Mouse (Mus musculus): ENCODE measurements around the gene Fn3krp. TPM values are rescaled to one million over a fixed set of nuclear protein-coding genes. Genes with fewer than 3 reads are reported as not detected.

Fn3krp gene
- total and polyA plus RNA-seq, 2 experiments from 2014 or later: 4.8 to 7.0 TPM

DNA sequence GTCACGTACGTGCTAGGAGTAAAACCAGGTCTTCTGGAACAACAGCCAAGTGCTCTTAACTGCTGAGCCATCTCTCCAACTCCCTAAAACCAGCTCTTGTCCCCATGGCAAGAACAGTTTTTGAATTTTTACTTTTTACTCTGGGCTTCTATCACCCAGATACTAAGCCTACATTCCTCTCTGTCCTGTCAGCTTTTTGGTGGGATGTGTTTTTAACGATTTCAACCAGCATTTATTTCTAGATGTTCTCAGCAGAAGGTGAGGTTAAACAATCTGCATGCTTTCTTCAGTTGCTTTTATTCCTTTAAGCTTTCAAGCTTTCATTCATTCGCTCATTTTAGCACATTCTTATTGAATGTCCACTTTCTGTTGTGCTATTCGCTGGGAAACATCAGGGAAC lies 3.2 kb upstream of the Fn3krp start:
- Histone ChIP-seq H3K4me3 (ENCODE audit: low read depth, low read length) (no peak overlapping the region), H3K27me3 (ENCODE audit: control insufficient read depth, insufficient read depth, low read length) (no peaks in the 10 kb centered on the region), H3K36me3 (replicated peaks; ENCODE audit: control insufficient read depth, insufficient read depth, low read length) (no peaks in the 10 kb centered on the region), H3K27ac (ENCODE audit: low read depth) (no peak overlapping the region), H3K4me1 (ENCODE audit: control insufficient read depth, insufficient read depth) (peaks cover 17% of the 10 kb centered on the region), H3K4me2 (ENCODE audit: low read depth, low read length) (no peak overlapping the region), H3K9ac (replicated peaks; ENCODE audit: low read depth, low read length) (no peak overlapping the region), H3K9me3 (replicated peaks; ENCODE audit: control insufficient read depth, low read length) (no peaks in the 10 kb centered on the region)
- TF ChIP-seq CTCF (IDR thresholded peaks at IDR 0.05; ENCODE audit: low read depth) (no peak), EP300 (IDR thresholded peaks at IDR 0.05; ENCODE audit: low read depth) (no peak)
- no peak for ATAC-seq (ENCODE audit: insufficient read depth, low read depth)
- 66% methylated on average over 5 of the region's 5 CpGs for WGBS
- DNase-seq (ENCODE audit: low spot score): no peak

DNA sequence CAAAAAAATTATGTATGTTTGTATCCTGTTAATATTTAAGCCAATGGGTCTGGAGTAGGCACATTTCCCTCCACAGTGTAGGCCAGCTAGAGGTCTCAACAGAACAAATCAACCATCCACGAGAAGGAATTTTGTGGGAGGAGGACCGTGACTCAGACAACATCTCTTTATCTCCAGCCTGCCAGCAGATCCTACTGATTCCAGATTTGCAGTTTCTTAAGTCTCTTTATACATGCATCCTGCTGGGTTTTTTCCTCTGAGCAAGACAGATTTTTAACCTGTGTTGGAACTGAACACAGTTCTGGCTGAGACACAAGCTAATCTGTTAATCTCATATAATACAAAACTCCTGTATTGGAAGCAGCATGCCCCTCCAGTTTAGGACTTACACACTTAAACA lies 2.3 kb upstream of the Fn3krp start:
- no peak overlapping the region for H3K4me3 ChIP-seq (ENCODE audit: low read depth, low read length)
- no peak overlapping the region for H3K9ac ChIP-seq (replicated peaks; ENCODE audit: low read depth, low read length)
- DNase-seq (ENCODE audit: low spot score): no peak
- H3K4me1 ChIP-seq (ENCODE audit: control insufficient read depth, insufficient read depth): peaks cover 17% of the 10 kb centered on the region
- H3K9me3 ChIP-seq (replicated peaks; ENCODE audit: control insufficient read depth, low read length): no peaks in the 10 kb centered on the region
- no peak overlapping the region for H3K4me2 ChIP-seq (ENCODE audit: low read depth, low read length)
- H3K36me3 ChIP-seq (replicated peaks; ENCODE audit: control insufficient read depth, insufficient read depth, low read length): no peaks in the 10 kb centered on the region
- no peaks in the 10 kb centered on the region for H3K27me3 ChIP-seq (ENCODE audit: control insufficient read depth, insufficient read depth, low read length)
- TF ChIP-seq EP300 (IDR thresholded peaks at IDR 0.05; ENCODE audit: low read depth) (no peak), CTCF (IDR thresholded peaks at IDR 0.05; ENCODE audit: low read depth) (no peak)
- ATAC-seq (ENCODE audit: insufficient read depth, low read depth): no peak
- 52% methylated on average over 2 of the region's 2 CpGs for WGBS
- H3K27ac ChIP-seq (ENCODE audit: low read depth): no peak overlapping the region

DNA sequence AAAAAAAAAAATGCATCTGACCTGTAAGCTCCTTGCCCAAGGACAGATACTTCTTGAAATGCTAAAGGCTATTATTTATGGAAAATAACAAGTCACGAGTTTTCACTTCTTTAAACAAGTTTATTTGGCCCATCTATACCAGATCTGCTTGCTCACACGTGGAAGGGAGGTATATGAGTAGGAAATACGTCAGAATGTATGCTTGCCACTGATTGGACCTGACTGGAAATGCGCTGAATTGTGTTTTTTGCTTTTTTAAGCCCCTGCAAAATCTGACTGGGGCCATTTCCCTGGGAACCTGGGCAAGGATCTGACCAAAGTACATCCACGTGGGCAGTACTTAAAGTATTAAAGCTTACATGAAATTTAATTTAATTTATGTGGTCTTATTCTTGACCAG lies 822 bp upstream of the Fn3krp start:
- Histone ChIP-seq H3K27me3 (ENCODE audit: control insufficient read depth, insufficient read depth, low read length) (no peaks in the 10 kb centered on the region), H3K36me3 (replicated peaks; ENCODE audit: control insufficient read depth, insufficient read depth, low read length) (peaks cover 2% of the 10 kb centered on the region; the same call in 1 of the 2 replicates), H3K27ac (ENCODE audit: low read depth) (no peak overlapping the region), H3K4me1 (ENCODE audit: control insufficient read depth, insufficient read depth) (peaks cover 11% of the 10 kb centered on the region), H3K9ac (replicated peaks; ENCODE audit: low read depth, low read length) (no peak overlapping the region), H3K4me3 (ENCODE audit: low read depth, low read length) (peak overlapping the region; percentile 68; the same call in 1 of the 2 replicates), H3K4me2 (ENCODE audit: low read depth, low read length) (peak overlapping the region; percentile 86; the same call in 1 of the 2 replicates), H3K9me3 (replicated peaks; ENCODE audit: control insufficient read depth, low read length) (no peaks in the 10 kb centered on the region)
- DNase-seq (ENCODE audit: low spot score) (no peak), ATAC-seq (ENCODE audit: insufficient read depth, low read depth) (no peak)
- WGBS: 55% methylated on average over 5 of the region's 5 CpGs
- TF ChIP-seq CTCF (IDR thresholded peaks at IDR 0.05; ENCODE audit: low read depth) (no peak), EP300 (IDR thresholded peaks at IDR 0.05; ENCODE audit: low read depth) (no peak)

DNA sequence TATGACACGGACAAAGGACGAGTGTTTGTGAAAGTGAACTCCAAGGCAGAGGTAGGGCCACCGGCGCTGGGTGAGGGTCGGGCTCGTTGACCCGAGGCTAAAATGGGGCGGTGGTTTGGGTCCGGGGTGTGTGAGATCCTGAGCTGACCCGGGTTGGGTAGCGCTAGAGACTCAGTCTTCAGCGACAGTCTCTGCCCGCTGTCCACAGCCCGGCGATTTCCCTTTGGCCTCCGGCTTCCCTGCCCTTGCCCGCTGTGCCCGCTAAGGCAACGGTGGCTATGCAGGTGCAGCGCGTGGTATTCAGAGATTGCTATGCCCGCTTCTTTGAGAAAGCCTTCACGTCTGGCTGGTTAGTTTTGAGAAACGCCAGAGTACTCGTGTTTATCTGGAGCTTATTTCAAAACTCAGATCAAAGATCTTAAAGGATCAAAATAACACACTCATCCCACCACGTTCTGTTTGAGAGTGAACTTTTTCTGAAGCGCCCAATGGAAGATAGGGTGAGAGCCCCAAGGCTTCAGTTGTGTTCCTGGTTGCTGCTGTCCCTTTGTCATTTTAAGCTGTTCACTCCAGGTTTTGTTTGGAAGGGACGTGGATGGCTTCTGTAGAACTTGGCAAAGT lies 462 bp downstream of the Fn3krp start:
- peak; percentile 43 for ATAC-seq (ENCODE audit: insufficient read depth, low read depth)
- Histone ChIP-seq H3K4me3 (ENCODE audit: low read depth, low read length) (peak overlapping the region; percentile 68), H3K4me1 (ENCODE audit: control insufficient read depth, insufficient read depth) (peaks cover 11% of the 10 kb centered on the region), H3K9me3 (replicated peaks; ENCODE audit: control insufficient read depth, low read length) (no peaks in the 10 kb centered on the region), H3K27ac (ENCODE audit: low read depth) (peak overlapping the region; percentile 71), H3K36me3 (replicated peaks; ENCODE audit: control insufficient read depth, insufficient read depth, low read length) (peaks cover 14% of the 10 kb centered on the region; the same call in 1 of the 2 replicates), H3K4me2 (ENCODE audit: low read depth, low read length) (peak overlapping the region; percentile 86), H3K27me3 (ENCODE audit: control insufficient read depth, insufficient read depth, low read length) (no peaks in the 10 kb centered on the region), H3K9ac (replicated peaks; ENCODE audit: low read depth, low read length) (peak overlapping the region; percentile 76)
- TF ChIP-seq CTCF (IDR thresholded peaks at IDR 0.05; ENCODE audit: low read depth): no peak
- WGBS: under 1% methylated on average over 28 of the region's 28 CpGs
- peak; percentile 29 for DNase-seq (ENCODE audit: low spot score)

DNA sequence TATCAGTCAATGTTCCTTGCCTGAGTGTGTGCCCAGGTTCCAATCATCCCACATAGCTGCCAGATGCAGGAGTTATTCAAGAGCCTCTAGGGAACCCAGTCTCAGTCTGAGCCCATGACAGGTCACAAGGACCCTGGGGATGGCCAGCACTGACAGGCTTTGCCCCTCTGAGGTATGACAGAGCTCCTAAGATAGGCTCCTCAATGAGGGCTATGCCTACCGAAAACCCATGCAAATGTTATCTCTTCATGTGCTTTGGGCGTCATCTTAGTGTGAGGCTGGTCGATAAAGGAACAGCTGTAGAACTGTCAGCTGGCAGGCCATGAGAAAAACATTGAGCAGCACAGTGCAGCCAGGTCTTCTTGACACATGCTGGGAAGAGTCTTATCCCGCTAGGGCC lies 12.2 kb downstream of the Fn3krp start:
- H3K9me3 ChIP-seq (replicated peaks; ENCODE audit: control insufficient read depth, low read length): no peaks in the 10 kb centered on the region
- peak; percentile 7 for ATAC-seq (ENCODE audit: insufficient read depth, low read depth)
- peak; percentile 6 for DNase-seq (ENCODE audit: low spot score)
- no peak overlapping the region for H3K4me3 ChIP-seq (ENCODE audit: low read depth, low read length)
- peaks cover 19% of the 10 kb centered on the region for H3K36me3 ChIP-seq (replicated peaks; ENCODE audit: control insufficient read depth, insufficient read depth, low read length)
- 36% methylated on average over 4 of the region's 4 CpGs for WGBS
- peaks cover 22% of the 10 kb centered on the region for H3K4me1 ChIP-seq (ENCODE audit: control insufficient read depth, insufficient read depth)
- no peak overlapping the region for H3K9ac ChIP-seq (replicated peaks; ENCODE audit: low read depth, low read length)
- no peaks in the 10 kb centered on the region for H3K27me3 ChIP-seq (ENCODE audit: control insufficient read depth, insufficient read depth, low read length)
- 0 out of 2 replicates have a peak overlapping the region, but pooled peaks have one; percentile 69 for H3K4me2 ChIP-seq (ENCODE audit: low read depth, low read length)
- no peak for TF ChIP-seq CTCF (IDR thresholded peaks at IDR 0.05; ENCODE audit: low read depth)
- peak; percentile 58; the same call in 1 of the 2 replicates for TF ChIP-seq EP300 (IDR thresholded peaks at IDR 0.05; ENCODE audit: low read depth)
- H3K27ac ChIP-seq (ENCODE audit: low read depth): peak overlapping the region; percentile 84

Measured in heart, postnatal 0 days (tissue).